Mouse (Mus musculus): Measurements from ENCODE around the gene Nt5m. TPM values are rescaled to one million over a fixed set of nuclear protein-coding genes. Genes with fewer than 3 reads are reported as not detected.

Gene Nt5m
- polyA plus RNA-seq, 1 experiment: 57.5 TPM

GRCm38 (mm10) chr11:59893153-59893788 is 54.0 kb downstream of the Nt5m start:
- DNase-seq (ENCODE audit: low read depth): no peak
- no peak for TF ChIP-seq CTCF (IDR thresholded peaks at IDR 0.05; ENCODE audit: borderline replicate concordance, extremely low read depth, insufficient read depth, insufficient read length)
- no peak for TF ChIP-seq POLR2A (IDR thresholded peaks at IDR 0.05; ENCODE audit: borderline replicate concordance, extremely low read depth, insufficient read depth, insufficient read length, poor library complexity, severe bottlenecking)

GRCm38 (mm10) chr11:59894916-59895315 is 55.7 kb downstream of the Nt5m start:
- TF ChIP-seq POLR2A (IDR thresholded peaks at IDR 0.05; ENCODE audit: borderline replicate concordance, extremely low read depth, insufficient read depth, insufficient read length, poor library complexity, severe bottlenecking): no peak
- no peak for TF ChIP-seq CTCF (IDR thresholded peaks at IDR 0.05; ENCODE audit: borderline replicate concordance, extremely low read depth, insufficient read depth, insufficient read length)
- DNase-seq (ENCODE audit: low read depth): no peak

- no peak for DNase-seq (ENCODE audit: low read depth)
Observed at GRCm38 (mm10) chr11:59895316-59895715, 56.1 kb downstream of the Nt5m start.

DNA sequence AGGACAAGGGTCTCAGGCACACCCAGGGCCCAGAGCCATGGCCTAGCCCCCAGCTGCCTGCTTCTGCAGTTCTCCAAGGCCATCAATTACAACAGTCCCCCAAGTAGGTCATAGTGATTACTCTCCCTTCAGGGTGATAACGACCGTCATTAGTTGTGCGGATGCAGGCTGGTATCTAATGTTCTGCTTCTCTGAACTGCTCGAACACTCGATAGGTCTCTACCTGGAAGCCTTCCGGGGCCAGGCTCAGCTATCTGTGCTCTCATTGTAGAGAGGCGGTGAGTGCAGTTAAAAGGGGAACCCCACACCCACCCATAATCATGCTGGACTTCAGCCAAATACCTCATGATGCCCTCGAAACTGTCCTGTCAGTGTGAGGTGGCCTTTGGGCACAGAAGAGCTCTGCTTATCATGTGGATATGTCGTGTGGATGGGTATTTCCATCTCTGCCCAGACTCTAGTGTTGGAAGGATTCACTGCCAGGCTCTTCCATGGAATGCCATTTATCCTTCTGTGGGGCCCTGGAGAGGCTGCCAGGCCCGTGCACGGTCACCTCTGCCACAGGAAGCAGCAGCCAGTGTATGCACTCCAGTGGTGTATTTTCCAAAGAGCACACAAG is 58.8 kb downstream of the Nt5m start:
- TF ChIP-seq CTCF (IDR thresholded peaks at IDR 0.05; ENCODE audit: borderline replicate concordance, extremely low read depth, insufficient read depth, insufficient read length): no peak
- TF ChIP-seq POLR2A (IDR thresholded peaks at IDR 0.05; ENCODE audit: borderline replicate concordance, extremely low read depth, insufficient read depth, insufficient read length, poor library complexity, severe bottlenecking): no peak
- DNase-seq (ENCODE audit: low read depth): no peak

More at GRCm38 (mm10) chr11:59895316-59895715, 56.1 kb downstream of the Nt5m start:
- TF ChIP-seq POLR2A (IDR thresholded peaks at IDR 0.05; ENCODE audit: borderline replicate concordance, extremely low read depth, insufficient read depth, insufficient read length, poor library complexity, severe bottlenecking) (no peak), CTCF (IDR thresholded peaks at IDR 0.05; ENCODE audit: borderline replicate concordance, extremely low read depth, insufficient read depth, insufficient read length) (no peak)

- peak; percentile 58 for DNase-seq (ENCODE audit: low read depth)
- TF ChIP-seq POLR2A (IDR thresholded peaks at IDR 0.05; ENCODE audit: borderline replicate concordance, extremely low read depth, insufficient read depth, insufficient read length, poor library complexity, severe bottlenecking) (no peak), CTCF (IDR thresholded peaks at IDR 0.05; ENCODE audit: borderline replicate concordance, extremely low read depth, insufficient read depth, insufficient read length) (no peak)
Observed at GRCm38 (mm10) chr11:59899711-59900685, 60.8 kb downstream of the Nt5m start.

- TF ChIP-seq POLR2A (IDR thresholded peaks at IDR 0.05; ENCODE audit: borderline replicate concordance, extremely low read depth, insufficient read depth, insufficient read length, poor library complexity, severe bottlenecking) (no peak), CTCF (IDR thresholded peaks at IDR 0.05; ENCODE audit: borderline replicate concordance, extremely low read depth, insufficient read depth, insufficient read length) (no peak)
- no peak for DNase-seq (ENCODE audit: low read depth)
Observed at GRCm38 (mm10) chr11:59900995-59901394, 61.7 kb downstream of the Nt5m start.

DNA sequence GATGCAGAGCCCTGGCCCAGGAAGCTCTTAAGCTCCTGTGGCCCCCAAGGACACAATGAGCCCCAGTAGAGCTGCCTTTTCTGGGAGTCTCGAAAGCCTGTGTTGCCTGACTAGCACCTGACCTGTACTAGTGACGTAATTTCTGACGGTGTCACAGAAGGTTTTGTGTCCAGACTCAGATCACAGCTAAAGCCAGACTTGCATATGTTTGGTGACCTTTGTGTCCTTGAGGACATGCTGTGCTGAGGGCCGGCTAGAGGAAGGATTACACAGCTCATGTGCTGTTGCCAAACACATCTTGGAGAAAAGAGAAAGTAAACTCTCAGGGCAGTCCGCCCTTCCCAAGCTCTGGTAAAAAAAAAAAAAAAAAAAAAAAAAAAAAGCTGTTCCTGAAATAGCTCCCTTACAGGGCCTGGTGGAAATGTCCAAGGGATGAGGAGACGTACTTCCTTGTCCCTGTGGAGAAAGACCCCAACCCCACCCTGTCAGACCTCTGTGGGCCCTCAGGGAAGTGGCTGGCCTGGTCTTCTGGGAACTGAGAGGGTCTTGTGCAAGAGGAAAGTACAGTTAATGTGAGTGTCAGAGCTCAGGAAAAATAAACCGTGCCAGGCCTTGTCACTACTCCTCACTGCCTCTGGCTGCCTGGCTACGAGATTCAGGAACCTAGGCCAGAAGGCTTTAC is 62.9 kb downstream of the Nt5m start:
- TF ChIP-seq POLR2A (IDR thresholded peaks at IDR 0.05; ENCODE audit: borderline replicate concordance, extremely low read depth, insufficient read depth, insufficient read length, poor library complexity, severe bottlenecking): no peak
- no peak for TF ChIP-seq CTCF (IDR thresholded peaks at IDR 0.05; ENCODE audit: borderline replicate concordance, extremely low read depth, insufficient read depth, insufficient read length)
- no peak for DNase-seq (ENCODE audit: low read depth)

GRCm38 (mm10) chr11:59906521-59907123 is 67.4 kb downstream of the Nt5m start:
- no peak for TF ChIP-seq CTCF (IDR thresholded peaks at IDR 0.05; ENCODE audit: borderline replicate concordance, extremely low read depth, insufficient read depth, insufficient read length)
- TF ChIP-seq POLR2A (IDR thresholded peaks at IDR 0.05; ENCODE audit: borderline replicate concordance, extremely low read depth, insufficient read depth, insufficient read length, poor library complexity, severe bottlenecking): no peak
- DNase-seq (ENCODE audit: low read depth): no peak

DNA sequence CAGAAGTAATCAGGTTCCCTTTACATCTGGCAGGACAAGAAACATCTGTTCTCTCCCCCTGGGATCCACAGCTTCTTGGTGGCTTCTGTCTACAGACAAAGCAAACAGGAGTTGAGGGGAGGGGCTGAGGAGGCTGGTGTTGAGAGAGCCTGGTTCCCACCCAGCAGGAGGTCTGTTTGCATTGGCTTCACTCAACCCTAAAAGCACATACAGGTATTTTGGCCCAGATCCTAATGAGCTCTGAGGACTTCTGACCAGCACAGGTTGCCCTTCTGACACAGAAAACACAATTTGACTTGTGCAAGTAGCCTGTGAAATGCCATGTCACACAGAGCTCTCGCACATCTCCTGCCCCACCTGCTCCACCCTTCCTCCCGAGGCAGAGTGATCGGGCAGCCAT is 69.2 kb downstream of the Nt5m start:
- DNase-seq (ENCODE audit: low read depth): no peak
- TF ChIP-seq POLR2A (IDR thresholded peaks at IDR 0.05; ENCODE audit: borderline replicate concordance, extremely low read depth, insufficient read depth, insufficient read length, poor library complexity, severe bottlenecking) (no peak), CTCF (IDR thresholded peaks at IDR 0.05; ENCODE audit: borderline replicate concordance, extremely low read depth, insufficient read depth, insufficient read length) (no peak)

- DNase-seq (ENCODE audit: low read depth): no peak
- no peak for TF ChIP-seq CTCF (IDR thresholded peaks at IDR 0.05; ENCODE audit: borderline replicate concordance, extremely low read depth, insufficient read depth, insufficient read length)
- TF ChIP-seq POLR2A (IDR thresholded peaks at IDR 0.05; ENCODE audit: borderline replicate concordance, extremely low read depth, insufficient read depth, insufficient read length, poor library complexity, severe bottlenecking): no peak
Observed at GRCm38 (mm10) chr11:59910586-59910985, 71.3 kb downstream of the Nt5m start.
